Mouse (Mus musculus): Measurements from ENCODE around the gene Zfp819.

Gene Zfp819

DNA sequence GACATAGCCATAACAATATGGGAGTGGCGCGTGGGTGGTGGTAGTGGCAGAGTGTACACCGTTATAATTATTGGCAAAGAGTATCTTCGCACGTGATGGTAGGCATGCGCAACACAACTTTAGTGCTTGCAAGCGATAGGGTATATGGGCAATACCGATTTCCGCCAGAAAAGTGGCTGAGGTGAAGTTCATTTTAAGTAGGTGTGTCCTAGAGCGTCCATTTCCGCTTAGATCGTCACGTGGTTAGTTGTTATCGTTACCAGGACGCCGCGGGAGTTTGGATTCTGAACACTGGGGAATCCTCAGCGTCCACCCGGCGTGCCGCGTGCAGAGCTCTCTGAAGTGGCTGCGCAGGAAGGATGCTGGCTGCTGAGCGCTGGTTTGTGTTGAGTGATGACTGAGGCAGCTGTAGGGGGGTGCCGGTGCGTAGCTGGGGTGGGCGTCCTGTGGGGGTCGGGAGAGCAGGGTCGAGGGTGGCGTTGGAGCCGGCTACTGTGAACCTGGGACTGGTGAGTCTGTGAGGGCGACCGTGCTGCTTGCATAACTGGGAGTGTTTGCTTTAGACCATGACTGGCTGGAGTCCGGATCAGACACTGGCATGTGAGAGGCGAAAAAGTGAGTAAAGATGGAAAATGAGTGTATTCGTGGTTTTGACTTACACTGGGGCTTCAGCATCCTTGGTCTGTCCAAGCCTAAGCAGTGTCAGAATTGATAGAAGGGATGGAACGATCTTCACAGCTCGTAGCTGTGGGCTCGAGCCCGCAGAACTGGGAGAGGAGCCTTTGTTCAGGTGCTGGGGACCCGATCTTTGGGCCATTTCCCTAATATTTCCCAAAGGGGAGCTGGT is at the start of gene Zfp819:
TSS of gene Zfp819 (plus strand) at position 274 of the 847 bp plus-strand sequence.
- DNase-seq = peak; percentile 75

DNA sequence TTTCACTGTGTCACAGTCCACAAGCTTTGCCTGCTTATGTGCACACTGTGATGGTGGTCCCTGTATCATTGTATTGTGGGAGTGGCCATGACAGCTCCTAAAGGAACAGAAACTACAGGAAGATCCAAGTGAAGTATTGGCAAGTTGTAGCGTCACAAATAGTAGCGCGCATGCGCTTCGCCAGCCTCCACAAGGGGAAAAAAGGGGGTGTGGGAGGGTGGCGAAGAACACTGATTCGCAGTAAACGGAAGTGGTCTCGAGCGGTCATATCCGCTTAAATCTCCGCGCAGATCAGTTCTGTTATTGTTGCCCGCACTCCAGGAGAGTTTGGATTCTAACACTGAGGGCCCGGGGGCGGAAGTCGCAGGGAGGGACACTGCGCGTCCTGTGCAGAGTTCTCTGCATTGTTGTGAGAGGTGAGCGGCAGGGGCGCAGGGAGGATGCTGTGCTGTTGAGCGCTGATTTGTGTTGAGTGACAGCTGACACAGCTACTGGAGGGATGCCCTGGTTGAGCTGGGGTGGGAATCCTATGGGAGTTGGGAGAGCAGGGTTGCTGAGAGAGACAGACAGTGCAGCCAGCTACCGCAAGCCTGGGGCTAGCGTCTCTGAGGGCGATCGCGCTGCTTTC is 44.8 kb upstream of the Zfp819 start, which contains the start of gene Zfp658:
TSS of gene Zfp658 (plus strand) at position 251 of the 628 bp plus-strand sequence.
- DNase-seq = peak; percentile 92

DNA sequence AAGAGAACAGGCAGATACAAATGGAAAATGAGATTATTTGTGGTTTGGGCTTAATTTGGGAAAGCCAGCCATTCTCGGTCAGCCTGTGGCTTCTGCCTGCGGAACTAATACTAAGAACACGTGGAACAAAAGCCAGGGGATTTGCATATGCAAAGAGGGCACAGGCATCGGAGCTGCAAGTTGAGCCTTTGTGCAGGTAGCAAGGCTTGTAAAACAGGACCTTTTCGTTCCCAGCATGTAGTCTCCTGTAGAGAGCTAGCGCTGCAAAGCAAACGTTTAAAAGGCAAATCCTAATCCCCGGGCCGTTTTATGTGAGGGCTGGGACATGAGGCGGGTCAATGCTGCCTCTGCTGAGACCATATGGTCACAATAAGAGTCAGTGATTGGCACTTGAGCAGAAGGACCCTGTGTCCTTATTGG is 44.3 kb upstream of the Zfp819 start:
- DNase-seq = no peak

DNA sequence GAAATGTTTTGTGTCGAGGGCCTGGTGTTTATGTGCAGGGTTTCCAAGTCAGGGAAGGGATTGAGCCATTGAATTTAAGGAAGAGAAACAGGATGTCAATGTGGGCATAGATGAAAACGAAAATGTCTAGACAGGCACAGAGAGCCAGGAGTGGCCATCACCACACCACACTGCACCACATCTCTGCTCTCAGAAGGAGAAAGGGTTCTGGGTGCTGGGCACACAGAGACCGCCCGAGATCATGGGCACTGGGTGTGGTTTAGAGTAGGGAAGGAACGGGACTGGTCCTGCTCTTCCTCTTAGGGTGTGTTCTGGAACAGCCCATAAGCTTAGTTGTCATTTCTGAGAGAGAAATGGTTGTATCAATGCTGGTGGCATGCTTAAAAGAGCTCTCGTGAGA is 43.7 kb upstream of the Zfp819 start:
- DNase-seq = no peak

DNA sequence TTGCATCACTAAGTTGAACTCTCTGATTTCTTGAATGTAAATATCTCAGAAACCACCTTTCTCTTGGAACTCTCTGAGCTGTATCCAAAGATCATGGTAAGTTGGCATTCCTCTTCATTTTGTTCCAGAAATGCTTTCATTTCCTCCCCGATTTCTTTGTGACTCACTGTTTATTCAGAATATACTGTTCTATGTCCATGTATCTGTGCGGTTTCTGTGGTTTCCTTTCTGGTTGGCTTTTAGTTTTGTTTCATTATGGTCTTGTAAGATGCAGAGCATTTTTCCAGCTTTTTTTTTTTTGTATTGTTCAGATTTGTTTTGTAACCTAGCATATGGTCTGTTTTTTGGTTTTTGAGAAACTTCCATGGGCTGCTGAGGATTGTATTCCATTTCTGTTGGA is 35.8 kb upstream of the Zfp819 start:
- DNase-seq = no peak

DNA sequence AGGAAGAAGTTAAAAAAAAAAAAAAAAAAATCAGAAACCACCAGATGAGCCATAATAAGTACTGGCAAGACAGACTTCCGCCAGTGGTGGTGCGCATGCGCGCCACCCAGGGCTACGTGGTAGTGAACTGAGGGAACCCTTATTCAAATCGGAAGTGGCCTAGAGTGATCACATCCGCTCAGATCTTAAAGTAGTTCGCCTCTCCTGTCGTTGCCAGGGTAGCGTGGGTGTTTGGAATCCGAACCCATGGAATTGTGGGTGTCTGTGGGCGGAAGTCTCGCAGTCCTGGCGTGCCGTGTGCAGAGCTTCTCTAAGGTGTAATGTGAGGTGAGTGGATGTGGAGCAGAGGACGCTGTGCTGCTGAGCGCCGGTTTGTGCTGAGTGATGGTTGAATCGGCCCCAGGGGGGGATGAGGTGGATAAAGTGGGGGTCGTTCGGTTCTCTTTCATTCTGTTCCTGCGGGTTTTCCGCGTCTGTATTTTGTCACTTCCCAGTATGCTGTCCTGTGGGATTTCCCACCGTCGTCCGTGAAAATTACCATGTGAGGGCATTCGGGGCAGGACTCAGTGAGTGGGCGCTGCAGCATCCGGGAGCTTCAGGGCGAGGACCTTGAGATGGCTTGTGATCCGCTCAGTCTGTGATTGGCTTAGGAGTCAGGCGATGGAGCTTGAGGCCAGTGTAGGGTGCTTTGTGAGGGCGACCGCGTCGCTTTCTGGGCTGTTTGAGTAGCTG is 27.4 kb upstream of the Zfp819 start, which contains the start of gene Zfp719:
TSS of gene Zfp719 (plus strand) at position 171 of the 732 bp plus-strand sequence.
- peak; percentile 98 for DNase-seq

DNA sequence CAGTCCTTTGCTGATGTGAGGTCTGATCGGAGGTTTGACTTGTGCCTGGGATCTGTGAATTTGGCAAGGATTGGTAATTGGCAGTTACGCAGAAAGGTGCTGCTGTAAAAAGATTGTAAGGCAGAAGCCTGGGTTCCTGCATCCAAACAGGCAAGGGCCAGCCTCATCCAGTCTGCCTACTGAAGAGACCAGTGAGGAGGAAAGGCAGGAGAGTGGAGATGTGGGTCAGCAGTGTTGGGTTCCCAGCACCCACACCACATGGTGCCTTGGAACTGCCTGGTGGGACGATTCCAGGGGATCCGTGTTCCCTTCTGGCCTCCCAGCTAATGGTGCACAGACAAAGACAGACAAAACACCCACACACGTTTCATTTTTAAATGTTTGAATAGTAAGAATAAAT is 26.4 kb upstream of the Zfp819 start:
- DNase-seq = peak; percentile 50

DNA sequence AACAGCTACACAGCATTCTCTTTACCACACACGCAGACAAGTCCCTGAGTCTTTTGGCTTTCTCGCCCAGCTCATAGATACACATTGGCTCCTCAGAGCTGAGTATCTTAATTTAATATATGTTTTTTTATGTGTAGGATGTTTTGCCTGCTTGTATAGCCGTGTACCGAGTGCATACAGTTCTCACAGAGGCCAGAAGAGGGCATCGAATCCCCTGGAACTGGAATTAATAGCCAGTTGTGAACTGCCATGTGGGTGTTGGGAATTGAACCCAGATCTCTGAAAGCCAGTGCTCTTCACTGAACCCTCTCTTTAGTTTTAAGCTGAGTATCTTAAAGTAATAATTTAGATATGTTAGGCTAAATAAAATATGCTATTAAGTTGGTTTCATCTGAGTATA is 22.2 kb upstream of the Zfp819 start:
- no peak for DNase-seq

DNA sequence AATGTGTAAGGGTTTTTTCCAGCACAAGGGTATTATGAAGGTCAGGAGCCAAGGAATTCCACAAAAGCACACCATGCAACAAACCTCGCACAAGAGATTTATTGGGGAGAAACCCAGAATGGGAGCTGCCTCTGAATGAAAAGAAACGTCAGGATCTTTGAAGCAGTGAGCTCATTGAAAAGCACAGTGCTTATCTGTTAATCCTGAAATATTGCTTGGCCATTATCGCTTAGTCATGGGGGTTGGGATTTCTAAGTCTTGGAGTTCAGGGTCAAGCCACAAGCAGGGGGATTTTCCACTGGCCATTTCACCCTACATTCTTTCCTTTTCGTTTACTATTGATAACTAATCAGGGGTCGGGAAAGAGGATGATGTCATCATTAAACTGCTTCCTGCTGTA is 5.1 kb upstream of the Zfp819 start:
- DNase-seq = no peak

DNA sequence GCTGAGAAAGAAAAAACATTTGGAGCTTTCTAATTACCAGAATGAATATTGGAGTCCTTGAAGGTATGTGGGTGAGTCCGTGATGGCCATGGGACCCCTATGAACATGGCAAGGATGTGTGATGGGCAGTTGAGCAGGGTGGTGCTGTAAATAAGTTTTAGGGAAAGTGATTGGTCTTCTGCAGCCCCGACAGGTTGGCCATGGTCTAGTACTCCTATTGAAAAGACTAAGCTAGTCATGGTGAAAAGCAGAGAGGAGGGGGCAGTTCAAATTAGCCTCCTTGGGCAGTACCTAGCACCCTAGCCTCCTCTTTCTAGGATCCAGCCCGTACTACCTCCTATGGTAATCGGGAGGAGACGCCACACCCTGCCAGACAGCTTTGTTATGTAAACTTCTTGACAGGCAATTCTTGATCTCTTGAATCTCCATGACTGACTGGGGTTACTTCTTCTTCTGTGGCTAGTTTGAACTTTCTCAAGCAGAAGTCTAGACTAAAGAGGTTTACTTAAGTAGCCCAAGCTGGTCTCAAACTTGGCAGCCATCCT is 846 bp downstream of the Zfp819 start:
- DNase-seq = no peak

DNA sequence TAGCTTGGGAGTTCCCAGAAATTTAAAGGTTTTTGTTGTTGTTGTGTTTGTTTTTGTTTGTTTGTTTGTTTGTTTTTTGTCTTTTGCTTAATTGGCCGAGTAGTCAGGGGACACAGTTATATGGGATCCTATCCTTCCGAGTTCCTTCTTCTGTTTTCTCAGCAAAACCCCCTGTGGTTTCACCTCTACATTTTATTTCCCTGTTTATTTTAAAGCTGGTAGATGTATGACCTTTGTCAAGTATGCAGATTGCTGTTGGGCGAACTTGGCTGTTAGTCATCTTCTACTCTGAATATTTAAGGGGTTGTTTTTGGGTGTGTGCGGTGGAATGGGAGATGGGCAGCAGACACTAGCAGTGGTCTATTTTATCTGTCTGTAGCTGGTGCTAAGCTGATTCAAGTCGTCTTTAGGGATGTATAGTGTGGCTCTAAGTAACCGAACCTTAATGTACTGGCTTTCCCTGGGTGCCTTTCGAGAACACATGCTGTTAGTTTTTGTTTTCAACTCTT is 1.4 kb downstream of the Zfp819 start:
- DNase-seq = no peak

DNA sequence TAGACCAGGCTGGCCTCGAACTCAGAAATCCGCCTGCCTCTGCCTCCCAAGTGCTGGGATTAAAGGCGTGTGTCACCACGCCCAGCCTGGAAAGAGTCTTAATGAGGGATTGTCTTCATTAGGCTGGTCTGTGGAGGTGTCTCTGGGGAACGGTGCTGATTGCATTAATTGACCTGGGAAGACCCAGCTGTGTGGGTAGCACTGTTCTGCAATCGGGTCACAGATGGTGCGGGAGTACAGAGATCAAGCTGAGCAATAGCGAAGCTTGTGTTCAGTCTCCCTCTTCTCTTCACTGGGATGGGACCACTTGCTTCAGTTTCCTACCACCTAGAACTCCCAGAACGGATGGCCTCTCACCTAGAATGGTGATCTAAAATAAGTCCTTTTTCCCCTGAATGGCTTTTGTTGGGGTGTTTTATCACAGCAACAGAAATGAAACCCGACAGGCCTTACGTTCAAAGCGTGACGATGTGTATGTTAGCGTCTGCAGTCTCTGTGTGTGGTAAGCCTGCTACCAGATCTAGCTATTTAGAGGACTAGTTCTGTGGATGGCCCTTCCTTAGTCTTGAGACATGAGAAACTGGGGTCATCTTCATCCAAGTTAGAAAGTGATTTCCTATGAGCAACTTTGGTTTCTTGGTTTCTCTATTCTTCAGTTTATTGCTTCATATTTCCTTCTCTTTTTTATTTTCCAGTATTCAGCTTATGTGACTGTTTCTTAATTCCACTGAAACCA is 7.0 kb downstream of the Zfp819 start:
- no peak for DNase-seq

DNA sequence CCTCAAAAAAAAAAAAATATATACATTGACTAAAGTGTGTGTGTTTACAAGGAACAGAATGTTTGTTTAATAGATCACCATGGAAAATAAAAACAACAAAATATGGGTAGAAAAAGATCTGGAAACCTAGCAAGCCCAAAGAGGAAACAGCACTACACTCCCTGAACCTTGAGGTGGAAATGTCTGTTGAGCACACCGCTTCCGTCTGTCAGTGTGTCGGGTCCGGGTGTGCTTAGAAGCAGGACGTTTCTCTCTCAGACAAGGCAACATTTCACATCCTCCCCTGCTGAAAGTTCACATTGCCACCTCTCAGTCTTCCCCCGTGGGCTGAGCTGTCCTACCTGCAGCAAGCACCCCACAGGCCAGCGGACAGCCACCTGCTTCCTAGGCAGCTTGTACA is 16.0 kb downstream of the Zfp819 start:
- no peak for DNase-seq

DNA sequence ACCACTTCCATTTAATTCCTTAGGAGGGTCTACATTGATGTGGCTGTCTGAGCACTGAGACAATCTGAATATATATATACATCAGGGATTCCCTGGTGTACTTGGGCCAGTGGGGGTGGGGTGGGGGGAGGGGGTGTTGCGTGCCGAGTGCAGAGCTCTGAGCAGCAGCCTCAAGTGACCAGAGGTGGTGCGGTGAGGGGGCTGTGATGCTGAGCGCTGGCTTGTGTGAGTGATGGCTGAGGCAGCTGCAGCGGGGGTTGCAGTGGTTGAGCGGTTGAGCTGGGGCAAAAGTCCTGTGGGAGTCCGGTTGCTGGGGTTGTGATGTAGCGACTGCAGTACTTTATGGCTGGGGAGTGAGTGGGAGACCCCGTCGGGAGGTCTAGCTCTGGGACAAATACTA is 16.9 kb downstream of the Zfp819 start:
- DNase-seq = no peak

DNA sequence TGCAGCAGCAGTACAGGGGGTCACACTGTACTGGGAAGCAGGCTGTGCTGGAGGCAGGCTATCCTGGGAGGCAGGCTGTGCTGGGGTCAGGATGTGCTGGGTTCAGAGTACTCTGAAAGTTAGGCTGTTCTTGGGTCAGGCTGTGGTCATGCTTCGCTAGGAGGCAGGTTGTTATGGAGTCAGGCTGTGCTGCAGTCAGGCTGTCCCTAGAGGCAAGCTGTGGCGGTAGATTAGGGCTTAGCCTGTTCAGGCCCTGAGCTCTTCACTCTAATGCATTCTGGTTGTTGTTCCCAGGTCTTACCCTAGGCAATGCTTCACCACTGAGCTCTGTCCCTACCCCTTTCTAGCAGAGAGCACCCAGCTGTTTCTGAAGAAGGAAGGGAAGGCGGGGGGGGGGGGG is 18.1 kb downstream of the Zfp819 start:
- no peak for DNase-seq

DNA sequence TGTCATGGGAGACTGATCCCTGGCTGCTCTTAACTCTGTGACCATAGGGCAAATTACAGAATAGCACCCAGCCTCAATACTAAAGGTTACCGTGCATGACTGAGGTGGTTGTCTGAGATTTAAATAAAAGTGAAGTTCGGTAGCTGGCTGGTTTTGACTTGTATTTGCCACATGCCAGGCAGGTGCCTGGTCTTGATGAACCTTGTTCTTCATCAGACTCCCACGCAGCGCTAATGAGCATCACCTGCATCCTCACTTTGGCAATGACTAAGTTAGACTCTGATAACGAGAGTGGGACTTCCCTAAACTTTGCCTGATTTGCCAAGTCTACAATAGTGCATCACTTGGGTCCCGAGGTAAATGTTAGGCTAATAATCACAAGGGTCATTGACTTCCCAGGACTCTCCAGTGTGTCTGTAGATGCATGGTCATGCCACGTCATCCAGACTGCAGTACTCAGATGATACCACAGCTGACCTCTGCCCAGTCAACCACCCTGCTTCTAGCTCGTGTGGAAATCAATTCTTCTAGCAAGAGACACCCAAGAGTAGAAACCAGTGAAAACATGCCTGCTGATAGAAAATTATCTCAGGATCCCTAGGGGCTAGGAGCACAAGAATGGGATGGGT is 18.9 kb downstream of the Zfp819 start:
- no peak for DNase-seq

DNA sequence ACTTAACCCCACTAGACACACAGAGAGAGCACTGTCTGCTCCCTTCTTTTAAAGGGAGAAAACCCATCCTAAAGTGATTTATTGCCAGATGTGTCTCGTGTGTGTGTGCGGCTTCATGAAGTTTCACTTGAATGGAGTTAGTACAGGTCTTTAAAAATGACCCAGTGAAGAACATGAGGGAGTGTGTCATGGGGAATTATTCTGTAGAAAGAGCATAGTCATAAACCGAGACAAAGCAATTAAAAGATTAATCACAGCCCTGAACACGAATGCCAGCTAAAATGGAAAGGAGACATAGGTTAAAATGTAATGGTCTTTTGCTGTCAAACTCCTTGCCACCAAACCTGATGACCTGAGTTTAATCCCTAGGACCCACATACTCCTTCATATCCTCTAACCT is 27.0 kb downstream of the Zfp819 start:
- no peak for DNase-seq

DNA sequence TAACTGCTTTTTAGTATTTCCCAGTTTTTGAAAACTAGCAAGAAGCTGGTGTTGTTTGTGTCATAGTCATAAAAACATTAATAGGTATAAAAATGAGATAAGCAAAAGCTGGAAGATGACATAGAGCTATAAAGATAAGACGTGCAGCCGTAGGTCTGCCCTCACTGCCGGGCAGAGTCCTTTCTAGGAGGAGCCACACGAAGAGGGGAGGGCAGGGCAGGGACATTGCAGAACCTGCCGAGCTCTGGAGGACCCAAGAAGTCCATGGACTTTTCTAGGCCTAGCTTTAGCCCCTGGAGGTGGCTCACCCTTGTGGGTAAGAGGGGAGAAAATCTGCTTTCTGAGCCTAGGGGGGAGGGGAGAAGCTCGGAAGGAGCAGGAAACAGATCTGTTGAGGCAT is 27.5 kb downstream of the Zfp819 start, which contains the start of gene Ceacam18:
TSS of gene Ceacam18 (plus strand) at position 208 of the 400 bp plus-strand sequence.
- no peak for DNase-seq

DNA sequence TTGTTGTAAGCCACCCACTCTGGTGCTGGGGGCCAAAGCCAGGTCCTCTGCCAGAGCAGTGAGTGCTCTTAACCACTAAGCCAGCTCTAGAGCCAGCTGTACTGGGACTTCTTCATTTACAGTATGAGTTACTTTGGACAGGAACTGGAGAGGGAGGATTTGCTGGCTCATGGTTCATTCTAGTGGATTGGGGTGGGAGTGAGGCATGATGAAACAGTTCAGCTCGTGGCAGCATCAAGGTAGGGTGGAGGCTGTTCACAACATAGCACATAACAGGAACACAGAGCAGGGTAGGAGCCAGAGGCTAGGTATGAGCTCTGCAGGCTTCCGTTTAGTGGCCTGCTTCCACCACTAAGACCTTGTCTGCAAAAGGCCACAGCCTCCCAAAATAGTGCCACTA is 29.2 kb downstream of the Zfp819 start:
- DNase-seq = no peak

DNA sequence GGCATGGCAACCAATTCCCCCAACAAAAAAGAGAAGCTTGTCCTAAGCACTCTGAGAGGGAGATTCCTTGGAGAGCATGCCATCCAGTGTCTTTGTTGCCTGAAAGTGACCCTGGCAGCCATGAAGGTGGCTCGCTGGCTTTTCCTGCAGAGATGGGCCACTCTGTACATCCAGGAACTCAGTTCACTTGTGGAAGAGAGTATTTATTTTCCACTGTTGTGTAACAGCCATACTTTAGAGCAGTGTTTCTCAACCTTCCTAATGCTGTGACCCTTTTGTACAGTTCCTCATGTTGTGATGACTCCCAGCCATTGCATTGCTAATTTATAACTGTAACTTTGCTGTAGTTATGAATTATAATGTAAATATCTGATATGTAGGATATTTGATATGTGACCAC is 30.1 kb downstream of the Zfp819 start:
- no peak for DNase-seq

DNA sequence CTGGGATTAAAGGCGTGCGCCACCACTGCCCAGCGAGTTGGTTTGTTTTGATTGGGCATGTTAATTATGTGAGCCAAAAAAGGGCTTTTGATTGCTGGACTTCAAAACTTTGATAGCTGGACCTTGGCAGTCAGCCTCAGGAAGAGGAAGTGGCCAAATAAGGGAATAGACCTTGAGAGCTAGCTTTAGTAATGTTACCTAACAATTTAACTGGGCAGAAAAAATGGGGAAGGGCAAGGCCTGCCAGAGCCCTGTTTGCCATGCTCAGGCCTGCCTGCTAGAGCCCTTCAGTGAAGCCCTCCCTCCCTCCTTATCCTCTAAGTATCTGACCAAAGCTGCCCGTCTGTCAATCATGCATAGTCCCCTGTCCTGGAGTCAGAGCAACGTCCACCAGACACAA is 35.6 kb downstream of the Zfp819 start:
- no peak for DNase-seq
